Mouse (Mus musculus): Measurements from ENCODE around the gene Clic5.

GRCm38 (mm10) chr17:44217185-44217584, 28.8 kb downstream of the Clic5 start:
- no peak for TF ChIP-seq TAL1 (IDR thresholded peaks at IDR 0.05; ENCODE audit: low read length)
- no peak for TF ChIP-seq GATA1 (IDR thresholded peaks at IDR 0.05; ENCODE audit: low read length)

Measured in erythroblast, embryonic 14.5 days (primary cell).